Mouse (Mus musculus) thymus, postnatal 25 days (tissue): ENCODE data around the gene Tie1.

Source experiments
- DNase-seq: peaks from one replicate; pipeline ENCODE4 v3.0.0; 2022

Tie1 gene

DNA sequence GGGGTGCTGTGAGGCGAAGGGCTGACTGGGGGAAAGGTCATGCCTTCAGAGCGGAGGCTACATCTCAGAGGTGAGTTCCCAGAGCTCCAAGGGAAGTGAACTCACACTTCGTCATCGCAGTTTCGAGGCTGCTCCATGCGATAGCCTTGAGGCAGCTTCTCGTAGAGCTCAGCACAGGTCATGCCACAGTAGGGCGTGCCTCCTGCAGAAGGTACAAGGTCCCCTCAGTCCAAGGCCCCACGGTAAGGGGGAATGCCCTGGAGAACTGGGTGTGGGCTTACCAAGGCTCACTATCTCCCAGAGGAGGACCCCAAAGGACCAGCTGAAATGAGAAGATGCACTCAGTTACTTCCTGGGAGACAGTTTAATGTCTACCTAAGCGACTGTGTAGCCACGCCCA, 17.2 kb downstream of the Tie1 start:
- DNase-seq: no peak

DNA sequence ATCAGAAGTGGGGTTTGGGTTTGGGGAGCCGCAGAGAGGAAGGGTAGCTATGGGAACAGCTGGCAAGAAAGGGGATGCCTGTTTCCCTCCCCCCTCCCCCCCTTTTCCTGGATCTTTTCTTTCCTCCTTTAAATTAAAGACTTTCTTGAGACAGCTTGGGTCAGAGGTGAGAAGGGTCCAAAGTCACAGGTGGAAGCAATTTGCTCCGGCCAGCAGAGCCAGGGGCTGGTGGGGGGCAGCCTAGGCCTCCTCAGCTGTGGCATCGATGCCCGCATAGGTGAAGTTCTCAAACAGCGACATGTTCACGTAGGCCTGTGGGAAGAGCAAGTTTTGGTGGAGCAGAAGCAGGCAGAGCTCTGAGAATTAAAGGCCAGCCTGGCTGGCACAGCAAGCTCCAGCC, 18.6 kb downstream of the Tie1 start:
- no peak for DNase-seq

DNA sequence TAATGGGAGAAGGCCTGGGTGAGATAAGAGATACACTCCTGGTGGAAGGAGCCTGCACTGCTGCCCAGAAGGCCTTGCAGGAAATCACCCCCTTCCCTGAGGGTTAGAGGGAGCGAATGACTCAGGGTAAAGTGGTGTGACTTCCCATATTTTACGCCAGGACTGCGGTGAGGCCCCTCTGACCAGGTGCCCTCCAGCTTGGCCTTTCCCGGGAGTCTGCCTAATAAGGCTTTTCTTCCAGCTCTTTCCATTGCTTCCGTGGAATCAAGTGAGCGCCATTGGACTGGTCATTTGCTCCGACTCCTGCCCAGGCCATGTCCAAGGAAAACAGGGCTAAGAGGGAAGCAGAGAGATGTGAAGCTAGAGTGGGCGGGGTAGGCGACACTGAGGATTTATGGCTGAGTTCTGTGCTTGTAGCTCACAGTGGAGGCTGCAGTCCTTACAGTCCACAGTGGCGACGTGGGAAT, 24.1 kb downstream of the Tie1 start:
- DNase-seq: no peak

DNA sequence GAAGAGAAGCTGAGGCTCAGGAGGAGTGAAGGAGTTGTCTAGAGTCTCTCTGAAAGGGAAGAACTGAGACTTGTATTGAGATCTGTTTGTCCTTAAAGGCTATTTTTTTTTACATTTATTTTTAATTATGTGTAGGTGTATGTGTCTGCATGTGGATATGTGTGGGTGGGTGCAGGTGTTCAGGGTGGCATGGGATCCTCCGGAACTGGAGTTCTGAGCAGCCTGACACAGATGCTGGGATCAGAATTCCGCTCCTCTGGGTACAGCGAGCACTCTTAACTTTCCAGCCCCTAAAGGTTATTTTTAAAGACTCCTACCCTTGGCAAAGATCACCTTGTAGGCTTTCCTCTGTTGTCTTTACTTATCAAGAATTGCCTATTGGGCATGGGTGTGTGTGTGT, 24.9 kb downstream of the Tie1 start:
- DNase-seq: no peak

DNA sequence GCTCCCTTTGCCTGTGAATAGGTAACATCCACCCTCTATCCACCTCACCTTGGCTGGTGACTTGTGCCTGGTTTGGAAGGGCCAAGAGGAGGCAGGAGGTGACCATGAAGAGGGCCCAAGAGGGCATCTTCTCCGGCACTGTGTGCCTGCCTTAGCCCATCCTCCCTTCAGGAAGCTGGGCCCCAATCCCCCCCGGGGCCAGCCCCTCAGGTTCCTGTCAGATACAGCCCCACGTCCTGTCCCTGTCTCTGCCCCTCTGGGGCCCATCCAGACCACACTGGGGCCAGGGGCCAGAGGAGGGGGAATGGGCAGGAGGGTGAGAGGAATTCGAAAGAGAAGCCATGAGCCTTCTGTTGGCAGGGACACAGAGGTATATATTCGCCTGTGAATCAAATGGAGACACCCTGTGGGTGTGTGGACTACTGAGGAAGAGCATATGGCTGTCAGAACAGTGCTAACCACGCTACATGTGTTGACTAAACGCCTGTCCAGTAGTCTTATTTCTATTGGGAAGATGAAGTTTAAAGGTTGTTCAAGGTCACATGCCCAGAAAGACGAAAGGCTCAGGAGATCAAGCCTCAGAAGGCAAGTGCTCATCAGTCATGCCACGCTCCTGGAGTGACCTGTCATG, 32.4 kb downstream of the Tie1 start, which contains the start of gene Mpl:
Gene Mpl (minus strand): TSS at position 169 of the 631 bp plus-strand sequence.
- DNase-seq: no peak

DNA sequence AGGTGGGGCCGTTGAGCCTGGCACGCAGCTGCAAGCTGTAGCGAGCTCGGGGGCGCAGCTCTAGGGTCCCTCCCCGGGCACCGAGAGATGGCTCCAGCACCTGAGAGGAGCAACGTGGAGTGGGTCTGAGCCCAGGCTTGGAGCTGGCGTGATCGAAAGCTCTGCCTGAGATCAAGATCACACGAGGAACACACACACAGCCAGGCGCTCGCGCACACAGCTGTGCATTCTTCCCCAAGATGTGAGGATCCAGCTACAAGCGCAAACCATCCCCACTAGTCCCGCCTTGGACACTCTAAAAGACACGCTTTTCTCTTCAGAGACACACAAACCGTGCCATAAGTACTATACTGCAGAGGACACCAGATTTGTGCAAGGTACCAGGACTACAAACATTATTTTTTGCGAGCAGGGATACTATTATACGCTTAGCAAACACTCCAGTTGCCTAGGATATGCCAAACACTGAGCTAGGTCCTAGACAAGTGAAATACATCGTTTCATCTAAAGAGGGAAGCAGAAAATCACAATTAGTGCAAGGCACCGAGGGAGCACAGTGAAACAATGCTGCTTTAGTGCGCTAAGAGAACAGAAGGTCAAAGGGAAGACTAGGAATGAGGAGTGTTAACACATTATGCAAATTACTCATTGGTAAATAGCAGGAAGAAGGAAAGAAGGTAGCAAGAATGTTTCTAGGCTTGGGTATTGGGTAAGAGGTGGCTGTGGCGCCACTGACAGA, 43.3 kb downstream of the Tie1 start:
- no peak for DNase-seq

DNA sequence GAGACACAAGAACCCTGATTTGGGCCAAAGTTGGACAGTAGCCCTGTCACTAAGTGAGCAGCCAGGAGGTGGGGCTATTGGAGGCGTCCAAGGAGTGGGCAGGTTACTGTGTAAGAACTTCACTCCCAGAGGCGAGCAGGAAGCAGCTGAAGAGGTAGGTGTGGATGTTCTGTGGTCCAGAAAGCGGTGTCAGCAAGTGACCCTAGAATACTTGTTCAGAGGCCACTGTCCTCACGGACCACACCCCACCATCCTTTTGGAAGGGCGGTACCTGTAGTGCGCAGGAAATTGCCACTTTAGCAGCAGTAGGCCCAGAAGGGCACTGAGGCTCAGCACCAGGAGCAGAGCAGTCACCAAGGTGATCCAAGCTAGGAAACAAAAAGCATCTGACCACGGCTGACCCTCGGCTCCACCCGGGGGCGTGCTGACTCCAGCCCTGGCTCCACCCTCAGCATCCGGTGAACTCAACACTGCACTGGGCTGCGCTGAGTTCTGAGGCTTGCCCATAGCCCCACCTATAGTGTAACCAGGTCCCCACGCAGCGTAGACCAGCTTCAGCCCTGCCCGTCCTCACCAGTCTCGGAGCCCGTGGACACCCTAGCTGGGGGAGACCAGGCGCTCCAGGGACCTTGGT, 44.0 kb downstream of the Tie1 start:
- no peak for DNase-seq

DNA sequence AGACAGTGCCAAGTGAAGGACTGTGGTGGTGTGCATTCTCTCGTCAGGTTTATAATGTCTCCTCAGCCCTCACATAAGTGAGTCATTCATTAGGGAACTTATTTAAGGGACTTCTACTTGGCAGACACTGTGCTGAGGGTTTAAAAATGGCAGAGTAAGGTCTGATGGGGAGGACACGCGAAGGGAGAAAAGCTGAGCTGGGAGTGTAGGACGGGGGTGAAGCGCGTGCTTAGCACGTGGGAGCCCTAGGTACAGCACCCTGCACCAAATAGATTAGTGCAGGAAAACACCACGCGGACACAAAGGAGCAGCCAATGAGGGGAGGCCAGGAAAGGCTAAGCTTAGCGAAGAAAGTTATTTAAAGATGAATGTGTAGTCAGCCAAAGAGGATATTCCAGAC, 44.8 kb downstream of the Tie1 start:
- no peak for DNase-seq

DNA sequence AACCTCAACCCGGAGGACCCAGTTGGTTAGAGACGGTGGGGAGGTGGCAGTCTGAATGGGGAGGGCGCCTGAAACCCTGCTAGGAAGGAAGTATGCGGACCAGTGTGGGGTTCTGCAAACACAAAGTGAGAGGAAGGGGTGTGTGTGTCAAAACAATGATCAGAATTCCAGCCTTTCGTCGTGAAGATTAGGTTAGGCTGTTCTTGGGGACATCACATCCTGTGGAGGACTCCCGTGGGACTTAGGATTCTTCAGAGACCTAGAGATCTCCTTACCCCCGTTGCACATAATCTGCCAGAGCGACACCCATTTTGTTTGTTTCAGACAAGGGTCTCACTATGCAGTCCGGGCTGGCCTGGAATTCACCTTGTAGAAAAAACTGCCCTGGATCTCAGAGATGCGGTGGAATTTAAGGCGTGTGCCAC, 52.0 kb downstream of the Tie1 start:
- peak; percentile 66 for DNase-seq

DNA sequence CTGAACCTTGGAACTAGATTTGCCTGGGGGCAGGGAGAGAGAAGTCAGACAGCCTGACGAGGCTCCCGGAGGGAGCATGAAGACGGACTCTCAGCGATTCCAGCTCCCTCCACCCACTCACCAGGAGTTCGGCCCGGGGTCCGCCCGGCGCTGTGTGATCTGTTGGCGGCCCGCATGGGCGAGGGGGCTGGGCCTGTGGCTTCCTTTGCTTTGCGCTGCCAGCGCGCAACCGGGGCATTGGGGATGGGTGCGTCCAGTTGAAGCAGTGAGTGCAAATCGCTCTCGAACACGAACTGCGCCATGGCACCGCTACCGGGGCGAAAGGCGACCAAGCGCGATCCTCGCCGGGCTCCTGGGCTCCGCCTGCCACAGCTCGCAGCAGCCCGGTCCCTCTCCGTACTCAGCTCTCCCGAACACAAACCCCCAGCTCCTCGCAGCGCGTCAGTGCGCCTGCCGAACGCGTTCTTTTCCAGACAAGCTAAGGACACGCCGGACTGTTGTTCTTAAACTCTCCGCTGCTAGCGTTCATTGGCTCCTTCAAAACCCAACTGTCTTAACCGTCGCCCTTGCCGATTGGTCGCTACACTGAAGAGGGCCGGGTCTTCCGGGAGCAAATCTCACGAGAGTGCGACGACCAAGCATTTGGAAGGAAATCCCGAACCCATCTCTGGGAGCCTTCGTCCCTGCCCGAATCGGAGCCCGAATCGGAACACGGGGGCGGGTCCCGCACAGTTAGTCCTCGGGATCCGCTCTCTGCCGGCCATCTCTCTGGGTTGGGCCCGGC, 52.8 kb downstream of the Tie1 start, which contains the start of gene Cdc20:
Gene Cdc20 (minus strand): TSS at position 533 of the 784 bp plus-strand sequence.
- peak; percentile 90 for DNase-seq

DNA sequence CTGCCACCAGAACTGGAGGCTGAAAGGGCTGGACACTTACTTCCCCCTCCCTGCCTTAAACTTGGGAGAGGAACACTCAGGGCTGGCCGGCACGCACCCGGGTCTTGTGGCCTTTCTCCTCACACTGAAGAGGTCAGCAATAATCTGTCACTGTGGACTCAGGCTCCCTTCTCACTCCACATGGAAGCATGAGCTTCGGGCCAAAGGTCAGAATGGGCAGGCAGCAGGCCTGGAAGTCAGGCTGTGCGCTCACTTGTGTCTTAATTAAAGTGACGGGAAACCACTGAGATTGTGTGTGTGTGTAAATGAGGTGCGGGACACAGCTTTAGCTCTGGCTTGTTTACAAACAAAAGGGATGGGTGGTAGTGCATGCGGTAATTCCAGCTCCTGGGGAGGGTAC, 57.5 kb downstream of the Tie1 start:
- DNase-seq: no peak

DNA sequence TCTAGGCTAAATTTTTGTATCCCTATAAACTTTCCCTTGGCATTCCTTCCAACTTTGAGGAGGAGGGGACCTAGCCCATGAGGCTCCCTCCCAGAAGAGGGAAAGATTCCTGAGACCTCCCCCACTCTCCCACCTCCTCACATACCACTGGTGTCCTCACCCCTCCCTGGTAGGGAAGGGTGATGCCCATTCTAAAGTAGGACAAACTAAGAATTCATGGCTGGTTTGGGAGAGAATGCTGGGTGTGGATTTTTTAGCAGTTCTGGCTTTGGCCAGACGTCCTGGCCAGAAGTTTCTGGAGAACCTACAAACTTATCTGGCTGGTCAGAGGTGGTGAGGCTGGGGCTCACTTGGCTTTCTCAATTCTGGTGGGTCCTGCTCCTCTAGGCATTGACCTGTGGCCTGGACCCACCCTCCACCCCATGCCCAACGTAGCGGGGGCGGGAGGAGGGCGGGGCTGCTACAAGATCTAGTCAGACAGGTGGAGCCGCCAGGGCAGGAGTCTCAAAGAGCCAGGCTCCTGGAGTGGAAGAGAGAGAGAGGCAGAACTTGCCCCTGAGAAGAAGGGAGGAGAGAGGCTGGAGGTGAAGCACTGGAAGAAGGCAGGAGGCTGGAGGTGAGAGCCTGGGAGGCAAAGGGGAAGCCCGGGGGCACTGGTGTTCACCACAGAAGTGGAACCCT, 60.5 kb downstream of the Tie1 start:
- no peak for DNase-seq

DNA sequence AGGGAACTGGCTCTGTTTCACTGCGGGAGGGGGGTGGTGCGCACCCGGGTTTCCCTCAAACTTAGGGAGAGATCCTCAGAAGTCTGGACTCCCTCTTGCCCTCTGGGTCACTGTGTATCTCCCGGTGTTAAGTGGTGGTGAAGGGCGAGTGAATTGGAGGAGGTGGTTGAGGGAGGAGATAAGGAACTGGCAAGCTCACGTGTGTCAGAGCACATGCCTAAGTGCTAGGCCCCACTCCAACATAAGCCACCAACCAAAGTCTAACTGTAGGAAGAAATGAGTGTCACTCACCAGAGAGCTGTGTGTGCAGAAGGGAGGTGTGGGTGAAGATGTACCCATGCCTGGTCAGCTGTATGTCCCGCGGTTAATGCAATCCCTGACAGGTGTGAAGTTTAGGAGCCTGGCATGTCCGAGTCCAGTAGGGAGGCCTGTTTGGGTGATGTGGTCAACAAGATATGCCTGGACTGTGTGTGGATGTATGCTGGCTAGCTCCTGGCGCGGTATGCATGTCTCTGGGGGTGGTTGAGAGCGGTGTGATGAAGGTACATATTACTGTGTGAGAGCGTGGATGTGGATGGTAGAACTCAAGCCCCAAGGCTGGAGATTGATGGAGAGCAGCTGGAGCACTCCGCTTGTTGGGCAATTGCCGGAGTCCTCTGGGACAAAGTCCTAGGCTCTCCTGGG, 61.2 kb downstream of the Tie1 start:
- DNase-seq: no peak

DNA sequence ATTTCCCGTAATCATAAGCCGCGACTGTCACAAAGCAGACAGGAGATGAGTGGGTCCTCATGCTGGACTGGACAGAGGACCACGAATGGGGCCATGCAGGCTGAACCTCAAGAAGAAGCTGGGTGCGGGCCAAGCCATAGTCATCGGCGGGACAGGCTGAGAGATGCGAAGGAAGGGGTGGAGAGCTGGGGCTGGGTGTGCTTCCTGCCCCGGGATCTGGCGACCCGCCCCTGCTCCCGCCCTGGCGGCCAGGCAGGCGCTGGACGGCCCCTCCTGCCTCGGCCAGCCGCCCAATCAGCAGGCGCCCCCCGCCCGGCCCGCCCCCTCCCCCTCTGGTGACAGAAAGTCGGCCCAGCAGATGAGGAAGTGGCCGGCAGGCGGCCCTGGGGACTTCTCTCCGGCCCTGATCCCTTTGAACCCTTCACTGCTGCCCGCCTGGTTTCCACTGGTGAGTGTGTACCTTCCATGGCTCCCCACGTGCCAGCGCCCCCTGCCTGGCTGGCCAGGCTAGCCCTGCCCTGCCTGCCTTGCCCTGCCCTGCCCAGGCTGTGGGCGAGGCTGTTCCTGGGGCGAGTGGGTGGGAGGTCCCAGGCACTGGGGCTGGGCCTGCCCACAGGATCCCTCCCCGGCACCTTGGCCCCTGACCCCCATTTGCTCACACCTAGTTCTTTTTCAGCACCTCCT, 62.0 kb downstream of the Tie1 start, which contains the start of gene Elovl1:
Gene Elovl1 (plus strand): TSS at position 326 of the 684 bp plus-strand sequence.
- DNase-seq: peak; percentile 80

DNA sequence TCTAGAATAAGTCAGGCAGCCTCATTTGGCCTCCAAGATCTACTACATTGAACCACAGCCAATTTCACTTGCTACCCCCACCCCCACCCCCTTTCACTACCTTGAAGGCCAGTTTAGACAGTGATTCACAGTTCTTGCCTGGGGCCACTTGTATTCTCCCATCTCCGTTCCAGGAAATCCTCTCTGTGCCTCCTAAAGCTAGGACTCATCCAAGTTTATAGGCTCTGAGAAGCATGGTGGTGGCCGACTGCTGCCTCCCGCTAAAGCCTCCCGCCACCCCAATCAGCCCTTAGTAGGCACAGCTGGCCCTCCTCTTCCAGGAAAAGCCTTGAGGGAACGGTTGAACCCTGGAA, 62.5 kb downstream of the Tie1 start:
- no peak for DNase-seq

DNA sequence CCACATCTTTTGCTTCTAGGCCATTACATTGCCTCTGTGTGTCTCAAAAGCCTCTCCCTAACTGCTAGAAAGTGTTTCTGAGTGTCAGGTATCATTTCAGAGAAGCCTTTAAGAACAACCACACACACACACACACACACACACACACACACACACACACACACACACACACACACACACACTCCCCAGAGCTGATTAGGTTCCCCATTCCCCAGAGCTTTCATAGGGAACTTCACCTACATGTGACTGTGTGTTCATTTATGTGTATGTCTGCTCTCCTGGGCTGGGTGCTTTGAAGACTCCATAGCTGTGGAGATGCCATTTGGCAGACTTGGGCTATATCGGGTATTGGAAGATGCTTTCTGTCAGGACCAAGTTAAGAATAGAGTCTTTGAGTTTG, 64.5 kb downstream of the Tie1 start:
- no peak for DNase-seq

DNA sequence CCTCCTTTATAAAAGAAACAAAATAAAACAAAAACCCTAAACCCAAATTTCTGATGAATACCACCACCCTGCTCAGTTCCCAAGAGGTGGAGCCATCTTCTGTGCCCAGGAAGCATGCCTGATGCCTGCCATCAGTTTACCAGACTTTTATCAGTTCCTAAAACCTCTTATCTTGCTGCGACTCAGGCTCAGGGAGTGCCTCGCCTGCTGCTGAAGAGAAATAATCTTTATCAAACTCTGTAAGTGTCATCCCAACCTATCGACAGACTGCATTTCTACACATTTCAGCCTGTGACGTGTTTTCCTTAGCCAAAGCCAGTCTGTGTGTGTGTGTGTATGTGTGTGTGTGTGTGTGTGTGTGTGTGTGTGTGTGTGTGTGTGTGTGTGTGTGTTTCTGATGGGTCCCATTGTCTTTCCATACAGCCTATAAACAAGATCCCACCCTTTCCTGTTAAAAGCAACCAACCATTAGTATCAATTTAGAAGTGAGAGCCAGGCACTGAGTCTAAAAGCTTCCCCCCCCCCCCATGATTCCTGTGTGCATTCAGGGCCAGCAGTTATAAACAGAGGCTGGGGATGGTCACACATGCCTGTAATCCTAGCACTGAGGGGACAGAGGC, 65.2 kb downstream of the Tie1 start:
- DNase-seq: no peak

DNA sequence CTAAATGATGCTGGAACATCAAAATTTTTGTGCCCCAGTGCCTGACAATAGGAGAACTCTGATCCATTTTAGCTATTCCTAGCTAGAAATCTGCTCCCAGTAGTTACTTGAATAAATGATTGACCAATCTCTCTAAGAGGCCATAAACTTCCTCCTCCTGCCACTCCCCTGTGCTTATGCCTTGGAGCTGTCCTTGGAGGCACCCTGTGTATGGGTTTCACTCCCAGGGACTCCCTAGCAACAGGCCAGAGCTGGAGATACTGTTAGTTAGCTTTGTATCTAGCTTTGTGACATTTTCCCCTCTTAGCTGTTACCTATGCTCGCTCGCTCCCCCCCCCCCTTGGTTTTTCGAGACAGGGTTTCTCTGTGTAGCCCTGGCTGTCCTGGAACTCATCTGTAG, 68.5 kb downstream of the Tie1 start:
- DNase-seq: no peak
